15 mouse cellular contexts compared by ENCODE assay signal in genomic region chr11:117138795-117139463, GRCm38 (mm10). TPM values are rescaled to one million over a fixed set of nuclear protein-coding genes. Genes with fewer than 3 reads are reported as not detected.
DNase-seq lines count a peak whose midpoint lies in the region; ATAC-seq and TF ChIP-seq lines count a peak whose summit lies in the region.
"Had no signal": no experiment of that assay in that cellular context is flagged by ENCODE, and none has a peak within 500 bp of the region (broad histone marks: within the 10 kb centered on the region; RNA-seq: fewer than 3 reads in every experiment).

No protein-coding gene starts in this region.

- H3K27ac ChIP-seq in cerebellum, adult 2 months (ENCODE audit: insufficient read depth, low read length), result peak overlapping the region; percentile 68
- H3K27ac ChIP-seq in small intestine, adult 2 months (ENCODE audit: insufficient read depth, low read depth, low read length), result peak overlapping the region; percentile 99
- H3K27ac ChIP-seq: macrophage had no signal

- H3K9me3 ChIP-seq in megakaryocyte, embryonic 14.5 days, result no peaks in the 10 kb centered on the region

- peak; percentile 12; the same call in 1 of the 2 replicates for TF ChIP-seq CTCF in cerebellum, adult 2 months (IDR thresholded peaks at IDR 0.05; ENCODE audit: borderline replicate concordance, insufficient read depth, low read depth, low read length)
- no peak for TF ChIP-seq CTCF in small intestine, adult 2 months (IDR thresholded peaks at IDR 0.05; ENCODE audit: extremely low read depth, insufficient read length, insufficient replicate concordance, low read depth, low read length)

- peaks cover 63% of the 10 kb centered on the region for H3K36me3 ChIP-seq in megakaryocyte, embryonic 14.5 days (replicated peaks; ENCODE audit: low read length)
- peaks cover 23% of the 10 kb centered on the region for H3K36me3 ChIP-seq in small intestine, adult 2 months (ENCODE audit: control insufficient read depth, insufficient read depth, low read length)

- peak; percentile 61 to 62 for DNase-seq in cerebellum, adult 2 months
- no peak for DNase-seq in cerebellum, adult 11 months
- DNase-seq in heart, adult 11 months, result peak; percentile 98
- no peak for DNase-seq in heart, postnatal 25 days (ENCODE audit: low spot score)
- DNase-seq in kidney, adult 11 months, result no peak
- DNase-seq: adrenal gland, postnatal 25 days; kidney, postnatal 25 days; liver, postnatal 0 days had no signal

- H3K27me3 ChIP-seq in cerebellum, adult 2 months (ENCODE audit: control insufficient read depth, insufficient read depth, low read length), result no peaks in the 10 kb centered on the region
- no peaks in the 10 kb centered on the region for H3K27me3 ChIP-seq in megakaryocyte, embryonic 14.5 days (replicated peaks)
- no peaks in the 10 kb centered on the region for H3K27me3 ChIP-seq in small intestine, adult 2 months (ENCODE audit: control insufficient read depth, insufficient read depth, low read length)

- H3K4me1 ChIP-seq in cerebellum, adult 2 months (ENCODE audit: control insufficient read depth, insufficient read depth, low read length), result peaks cover 64% of the 10 kb centered on the region
- H3K4me1 ChIP-seq in megakaryocyte, embryonic 14.5 days, result peaks cover 81% of the 10 kb centered on the region
- H3K4me1 ChIP-seq in small intestine, adult 2 months (ENCODE audit: control insufficient read depth, insufficient read depth, insufficient read length, low read length), result peaks cover 36% of the 10 kb centered on the region

- intact Hi-C loops in heart, postnatal 25 days (cut with DNase I), result loop anchor here (2.0 kb wide), 1 partner anchor 58 kb away; no protein-coding TSS in a partner anchor

- H3K4me3 ChIP-seq in cerebellum, adult 2 months (replicated peaks; ENCODE audit: insufficient read depth, low read depth, low read length), result no peak overlapping the region
- peak overlapping the region; percentile 75 for H3K4me3 ChIP-seq in megakaryocyte, embryonic 14.5 days (replicated peaks)
- H3K4me3 ChIP-seq in small intestine, adult 2 months (ENCODE audit: low read depth, low read length), result no peak overlapping the region
- H3K4me3 ChIP-seq: erythroblast, embryonic 14.5 days; myocyte had no signal

- 18% methylated on average over 12 of the region's 12 CpGs for WGBS in cerebellum, adult 2 months
- 40% methylated on average over 12 of the region's 12 CpGs for WGBS in small intestine, adult 2 months

- ATAC-seq in megakaryocyte, adult 5-6 weeks (ENCODE audit: poor library complexity, severe bottlenecking), result no peak
- ATAC-seq: inflammation-experienced regulatory T-cells, adult 6 months; liver, postnatal 0 days had no signal

- TF ChIP-seq POLR2A in cerebellum, adult 2 months (IDR thresholded peaks at IDR 0.05; ENCODE audit: borderline replicate concordance, insufficient read depth, low read length), result no peak
- no peak for TF ChIP-seq POLR2A in small intestine, adult 2 months (IDR thresholded peaks at IDR 0.05; ENCODE audit: low read depth, low read length)

RNA-seq across cellular contexts. Expression of gene Sec14l1, which starts 24.0 kb away (rescaled TPM):
- polyA plus RNA-seq in cerebellum, adult 2 months (2012; rRNA removed), result 124 and 137 TPM in 2 replicates
- 10 to 100 TPM; 71.7 to 74.1 TPM for total RNA-seq in heart, postnatal 25 days (2021)
- polyA plus RNA-seq in megakaryocyte, embryonic 14.5 days (2012; ENCODE audit: insufficient read depth, low replicate concordance), result 46.1 and 70.6 TPM in 2 replicates
- total RNA-seq in megakaryocyte, adult 5-6 weeks (2015), result 24.3 and 29.1 TPM in 2 replicates
- total RNA-seq in megakaryocyte, adult 5-6 weeks (2017), result 32.3 and 41.7 TPM in 2 replicates
- 32.6 and 49.2 TPM in 2 replicates for polyA plus RNA-seq in small intestine, adult 2 months (2012; rRNA removed)

Comparison
In these comparisons a context has a peak if more than half of its experiments do, and no peak if none do; other contexts are left out.
1. DNase-seq: peak in cerebellum, adult 2 months (2 of 2) and heart, adult 11 months (single experiment); none in cerebellum, adult 11 months (single experiment), heart, postnatal 25 days (single experiment) and kidney, adult 11 months (single experiment).